Mouse (Mus musculus) forebrain, embryonic 12.5 days (tissue): ENCODE data around the gene Prex1. TPM values are rescaled to one million over a fixed set of nuclear protein-coding genes. Genes with fewer than 3 reads are reported as not detected.
A peak's percentile ranks its signal among the peaks of the same experiment; 100 is the strongest.

ENCODE experiments used
- ATAC-seq: fragments of 200-750 bp; cut with Nextera tagmentation; 2 replicates; pipeline ENCODE4 v1.8.0; 2017; ENCODE audit warnings: moderate TSS enrichment; ENCODE audit not compliant: low FRiP score
- H3K27ac ChIP-seq: fragments of 300-500 bp; sonication (generic); 2 replicates; pipeline ENCODE4 v1.5.1; 2016; ENCODE audit warnings: mild to moderate bottlenecking
- H3K27me3 ChIP-seq: fragments of 300-500 bp; sonication (generic); 2 replicates; pipeline ENCODE4 v1.6.1; 2016; ENCODE audit warnings: mild to moderate bottlenecking
- H3K36me3 ChIP-seq: fragments of 300-500 bp; sonication (generic); replicated peaks from 2 replicates; pipeline ENCODE4 v1.6.1; 2016; ENCODE audit warnings: mild to moderate bottlenecking
- H3K4me1 ChIP-seq: fragments of 300-500 bp; sonication (generic); 2 replicates; pipeline ENCODE4 v1.6.1; 2016
- H3K4me2 ChIP-seq: fragments of 300-500 bp; sonication (generic); 2 replicates; pipeline ENCODE4 v1.6.1; 2016; ENCODE audit warnings: mild to moderate bottlenecking, moderate library complexity
- H3K4me3 ChIP-seq: fragments of 300-500 bp; sonication (generic); replicated peaks from 2 replicates; pipeline ENCODE4 v1.5.1; 2016; ENCODE audit warnings: mild to moderate bottlenecking
- H3K9ac ChIP-seq: fragments of 300-500 bp; sonication (generic); 2 replicates; pipeline ENCODE4 v1.6.1; 2016; ENCODE audit warnings: mild to moderate bottlenecking
- H3K9me3 ChIP-seq: fragments of 300-500 bp; sonication (generic); 2 replicates; pipeline ENCODE4 v1.6.1; 2016
- WGBS: fragments of 180-500 bp; shearing (Covaris S2); methylation state at CpG from one replicate; pipeline ENCODE4 v1.1.7; 2016; 5-methylcytosine and 5-hydroxymethylcytosine counted together
- polyA plus RNA-seq: library from polyadenylated mRNA; unstranded; fragments of >200 nt; fragmentation: Nextera tagmentation; extraction: Ambion mirVana; gene quantifications from 2 replicates; pipeline ENCODE4 v1.2.1, GENCODE M21; 2016

Prex1 gene
- polyA plus RNA-seq, 1 experiment from 2014 or later, result 29.9 TPM

GRCm38 (mm10) chr2:166653564-166653963 lies 60.1 kb downstream of the Prex1 start:
- Histone ChIP-seq H3K27ac (peak overlapping the region; percentile 78), H3K9ac (no peak overlapping the region), H3K4me3 (no peak overlapping the region), H3K36me3 (no peaks in the 10 kb centered on the region), H3K9me3 (no peaks in the 10 kb centered on the region), H3K4me1 (peaks cover 68% of the 10 kb centered on the region), H3K4me2 (no peak overlapping the region), H3K27me3 (no peaks in the 10 kb centered on the region)
- ATAC-seq, result peak; percentile 64; the same call in 1 of the 2 replicates
- 51% methylated on average over 5 of the region's 5 CpGs for WGBS

GRCm38 (mm10) chr2:166652672-166653071 lies 61.0 kb downstream of the Prex1 start:
- WGBS, result 52% methylated on average over 4 of the region's 4 CpGs
- Histone ChIP-seq H3K4me3 (no peak overlapping the region), H3K9me3 (no peaks in the 10 kb centered on the region), H3K27ac (peak overlapping the region; percentile 15; the same call in 1 of the 2 replicates), H3K9ac (no peak overlapping the region), H3K4me2 (no peak overlapping the region), H3K36me3 (no peaks in the 10 kb centered on the region), H3K4me1 (peaks cover 64% of the 10 kb centered on the region), H3K27me3 (no peaks in the 10 kb centered on the region)
- no peak for ATAC-seq

- Histone ChIP-seq H3K9me3 (no peaks in the 10 kb centered on the region), H3K4me3 (no peak overlapping the region), H3K36me3 (0 out of 2 replicates have a peak, but pooled peaks cover 2% of the 10 kb centered on the region), H3K4me2 (no peak overlapping the region), H3K27me3 (no peaks in the 10 kb centered on the region), H3K27ac (0 out of 2 replicates have a peak overlapping the region, but pooled peaks have one; percentile 36), H3K4me1 (peaks cover 56% of the 10 kb centered on the region), H3K9ac (no peak overlapping the region)
- ATAC-seq, result no peak
- 79% methylated on average over 10 of the region's 10 CpGs for WGBS
Observed at GRCm38 (mm10) chr2:166651317-166652030, 62.2 kb downstream of the Prex1 start.

- WGBS, result 49% methylated on average over 9 of the region's 9 CpGs
- no peaks in the 10 kb centered on the region for H3K27me3 ChIP-seq
- no peak overlapping the region for H3K4me2 ChIP-seq
- H3K4me3 ChIP-seq, result no peak overlapping the region
- no peaks in the 10 kb centered on the region for H3K9me3 ChIP-seq
- H3K36me3 ChIP-seq, result 0 out of 2 replicates have a peak, but pooled peaks cover 3% of the 10 kb centered on the region
- no peak for ATAC-seq
- H3K9ac ChIP-seq, result no peak overlapping the region
- 0 out of 2 replicates have a peak overlapping the region, but pooled peaks have one; percentile 32 for H3K27ac ChIP-seq
- peaks cover 45% of the 10 kb centered on the region for H3K4me1 ChIP-seq
Observed at GRCm38 (mm10) chr2:166650414-166650813, 63.2 kb downstream of the Prex1 start.

GRCm38 (mm10) chr2:166647242-166647641 lies 66.4 kb downstream of the Prex1 start:
- no peak overlapping the region for H3K4me3 ChIP-seq
- H3K4me1 ChIP-seq, result peaks cover 21% of the 10 kb centered on the region
- H3K9ac ChIP-seq, result no peak overlapping the region
- no peak for ATAC-seq
- H3K27ac ChIP-seq, result no peak overlapping the region
- no peak overlapping the region for H3K4me2 ChIP-seq
- H3K27me3 ChIP-seq, result no peaks in the 10 kb centered on the region
- peaks cover 8% of the 10 kb centered on the region for H3K36me3 ChIP-seq
- WGBS, result 73% methylated on average over 7 of the region's 7 CpGs
- H3K9me3 ChIP-seq, result no peaks in the 10 kb centered on the region

GRCm38 (mm10) chr2:166646434-166647088 lies 67.1 kb downstream of the Prex1 start:
- Histone ChIP-seq H3K27ac (no peak overlapping the region), H3K4me2 (no peak overlapping the region), H3K36me3 (peaks cover 8% of the 10 kb centered on the region), H3K9me3 (no peaks in the 10 kb centered on the region), H3K9ac (no peak overlapping the region), H3K4me3 (no peak overlapping the region), H3K27me3 (no peaks in the 10 kb centered on the region), H3K4me1 (peaks cover 21% of the 10 kb centered on the region)
- WGBS, result 75% methylated on average over 12 of the region's 12 CpGs
- no peak for ATAC-seq

GRCm38 (mm10) chr2:166644816-166645215 lies 68.8 kb downstream of the Prex1 start:
- no peak for ATAC-seq
- Histone ChIP-seq H3K27ac (no peak overlapping the region), H3K9ac (no peak overlapping the region), H3K4me3 (no peak overlapping the region), H3K27me3 (no peaks in the 10 kb centered on the region), H3K4me1 (peaks cover 8% of the 10 kb centered on the region; the same call in 1 of the 2 replicates), H3K9me3 (no peaks in the 10 kb centered on the region), H3K36me3 (peaks cover 15% of the 10 kb centered on the region), H3K4me2 (no peak overlapping the region)
- WGBS, result 82% methylated on average over 11 of the region's 11 CpGs

- ATAC-seq, result no peak
- H3K4me1 ChIP-seq, result peaks cover 5% of the 10 kb centered on the region
- H3K27me3 ChIP-seq, result no peaks in the 10 kb centered on the region
- H3K9me3 ChIP-seq, result no peaks in the 10 kb centered on the region
- no peak overlapping the region for H3K9ac ChIP-seq
- H3K4me2 ChIP-seq, result no peak overlapping the region
- H3K4me3 ChIP-seq, result no peak overlapping the region
- peaks cover 20% of the 10 kb centered on the region for H3K36me3 ChIP-seq
- WGBS, result 90% methylated on average over 8 of the region's 8 CpGs
- H3K27ac ChIP-seq, result no peak overlapping the region
Observed at GRCm38 (mm10) chr2:166642581-166642987, 71.0 kb downstream of the Prex1 start.

- H3K4me3 ChIP-seq, result no peak overlapping the region
- peaks cover 10% of the 10 kb centered on the region for H3K4me1 ChIP-seq
- no peak overlapping the region for H3K4me2 ChIP-seq
- no peaks in the 10 kb centered on the region for H3K9me3 ChIP-seq
- WGBS, result 92% methylated on average over 5 of the region's 5 CpGs
- no peak for ATAC-seq
- H3K36me3 ChIP-seq, result peaks cover 14% of the 10 kb centered on the region
- no peak overlapping the region for H3K9ac ChIP-seq
- H3K27me3 ChIP-seq, result no peaks in the 10 kb centered on the region
- H3K27ac ChIP-seq, result no peak overlapping the region
Observed at GRCm38 (mm10) chr2:166639750-166640149, 73.9 kb downstream of the Prex1 start.

GRCm38 (mm10) chr2:166638947-166639641 lies 74.5 kb downstream of the Prex1 start:
- H3K4me2 ChIP-seq, result no peak overlapping the region
- H3K4me3 ChIP-seq, result no peak overlapping the region
- no peaks in the 10 kb centered on the region for H3K9me3 ChIP-seq
- H3K27ac ChIP-seq, result no peak overlapping the region
- ATAC-seq, result no peak
- no peak overlapping the region for H3K9ac ChIP-seq
- H3K4me1 ChIP-seq, result peaks cover 10% of the 10 kb centered on the region
- no peaks in the 10 kb centered on the region for H3K27me3 ChIP-seq
- peaks cover 12% of the 10 kb centered on the region for H3K36me3 ChIP-seq
- 88% methylated on average over 18 of the region's 18 CpGs for WGBS

GRCm38 (mm10) chr2:166638079-166638800 lies 75.4 kb downstream of the Prex1 start:
- no peak for ATAC-seq
- H3K27ac ChIP-seq, result no peak overlapping the region
- no peaks in the 10 kb centered on the region for H3K27me3 ChIP-seq
- no peaks in the 10 kb centered on the region for H3K9me3 ChIP-seq
- H3K4me2 ChIP-seq, result no peak overlapping the region
- H3K9ac ChIP-seq, result no peak overlapping the region
- WGBS, result 86% methylated on average over 13 of the region's 13 CpGs
- peaks cover 10% of the 10 kb centered on the region for H3K4me1 ChIP-seq
- peaks cover 12% of the 10 kb centered on the region for H3K36me3 ChIP-seq
- H3K4me3 ChIP-seq, result no peak overlapping the region

- no peak overlapping the region for H3K4me2 ChIP-seq
- no peak for ATAC-seq
- WGBS, result 80% methylated on average over 4 of the region's 4 CpGs
Observed at GRCm38 (mm10) chr2:166637673-166637990, 76.0 kb downstream of the Prex1 start.

More at GRCm38 (mm10) chr2:166637673-166637990, 76.0 kb downstream of the Prex1 start:
- Histone ChIP-seq H3K27me3 (no peaks in the 10 kb centered on the region), H3K36me3 (peaks cover 12% of the 10 kb centered on the region; the same call in 1 of the 2 replicates), H3K4me3 (no peak overlapping the region), H3K4me1 (peaks cover 10% of the 10 kb centered on the region), H3K9ac (no peak overlapping the region), H3K9me3 (no peaks in the 10 kb centered on the region), H3K27ac (no peak overlapping the region)
